8 mouse cellular contexts compared by ENCODE assay signal in genomic region chr5:139484185-139484814, GRCm38 (mm10). TPM values are rescaled to one million over a fixed set of nuclear protein-coding genes. Genes with fewer than 3 reads are reported as not detected.
DNase-seq lines count a peak whose midpoint lies in the region; ATAC-seq and TF ChIP-seq lines count a peak whose summit lies in the region.

Gene Zfand2a, minus strand, starts transcription at chr5:139484549.

- H3K27ac ChIP-seq in embryonic facial prominence, embryonic 13.5 days = peak within 1 kb of the TSS; percentile 77
- H3K27ac ChIP-seq in kidney, adult 2 months (ENCODE audit: insufficient read depth, low read depth, low read length) = peak within 1 kb of the TSS; percentile 92
- peak within 1 kb of the TSS; percentile 75 for H3K27ac ChIP-seq in limb, embryonic 12.5 days
- H3K27ac ChIP-seq in midbrain, embryonic 15.5 days = peak within 1 kb of the TSS; percentile 71
- H3K27ac ChIP-seq in spleen, adult 2 months (ENCODE audit: insufficient read depth, low read length) = peak within 1 kb of the TSS; percentile 90

- ATAC-seq in embryonic facial prominence, embryonic 13.5 days (ENCODE audit: insufficient number of reproducible peaks, insufficient read depth, low FRiP score, low TSS enrichment, low read depth) = peak; percentile 90
- peak; percentile 92 for ATAC-seq in limb, embryonic 12.5 days (ENCODE audit: insufficient number of reproducible peaks, insufficient read depth, low FRiP score, low TSS enrichment, low read depth)
- peak; percentile 97 for ATAC-seq in midbrain, embryonic 15.5 days (replicated peaks)

- peaks cover 13% of the 10 kb centered on the region for H3K4me1 ChIP-seq in embryonic facial prominence, embryonic 13.5 days
- H3K4me1 ChIP-seq in kidney, adult 2 months (ENCODE audit: control insufficient read depth, insufficient read depth, low read length) = no peaks in the 10 kb centered on the region; the same call in 1 of the 2 replicates
- H3K4me1 ChIP-seq in limb, embryonic 12.5 days (replicated peaks) = peaks cover 9% of the 10 kb centered on the region
- peaks cover 16% of the 10 kb centered on the region for H3K4me1 ChIP-seq in midbrain, embryonic 15.5 days
- H3K4me1 ChIP-seq in spleen, adult 2 months (ENCODE audit: control insufficient read depth, insufficient read depth, insufficient read length) = no peaks in the 10 kb centered on the region; the same call in 1 of the 2 replicates

- 1% methylated on average over 42 of the region's 42 CpGs for whole genome bisulfite sequencing in embryonic facial prominence, embryonic 13.5 days
- under 1% methylated on average over 42 of the region's 42 CpGs for WGBS in kidney, adult 2 months
- under 1% methylated on average over 42 of the region's 42 CpGs for WGBS in limb, embryonic 12.5 days
- WGBS in midbrain, embryonic 15.5 days = under 1% methylated on average over 42 of the region's 42 CpGs
- WGBS in spleen, adult 2 months = 1% methylated on average over 42 of the region's 42 CpGs

- H3K9ac ChIP-seq in embryonic facial prominence, embryonic 13.5 days = peak within 1 kb of the TSS; percentile 89
- peak within 1 kb of the TSS; percentile 78 for H3K9ac ChIP-seq in limb, embryonic 12.5 days (replicated peaks)
- H3K9ac ChIP-seq in midbrain, embryonic 15.5 days = peak within 1 kb of the TSS; percentile 79

- TF ChIP-seq POLR2A in kidney, adult 2 months (IDR thresholded peaks at IDR 0.05; ENCODE audit: low read depth, low read length) = peak; percentile 71
- peak; percentile 62 for TF ChIP-seq POLR2A in spleen, adult 2 months (IDR thresholded peaks at IDR 0.05; ENCODE audit: low read depth, low read length)

- peak within 1 kb of the TSS; percentile 88 for H3K4me2 ChIP-seq in embryonic facial prominence, embryonic 13.5 days
- peak within 1 kb of the TSS; percentile 90 for H3K4me2 ChIP-seq in limb, embryonic 12.5 days
- H3K4me2 ChIP-seq in midbrain, embryonic 15.5 days = peak within 1 kb of the TSS; percentile 69

- H3K36me3 ChIP-seq in embryonic facial prominence, embryonic 13.5 days = peaks cover 33% of the 10 kb centered on the region
- no peaks in the 10 kb centered on the region for H3K36me3 ChIP-seq in kidney, adult 2 months (ENCODE audit: control insufficient read depth, insufficient read depth, low read length)
- H3K36me3 ChIP-seq in limb, embryonic 12.5 days = peaks cover 32% of the 10 kb centered on the region
- H3K36me3 ChIP-seq in midbrain, embryonic 15.5 days (replicated peaks) = peaks cover 13% of the 10 kb centered on the region; the same call in 1 of the 2 replicates
- peaks cover 8% of the 10 kb centered on the region for H3K36me3 ChIP-seq in spleen, adult 2 months (ENCODE audit: control insufficient read depth, insufficient read depth, low read length)

- no peaks in the 10 kb centered on the region for H3K27me3 ChIP-seq in embryonic facial prominence, embryonic 13.5 days
- H3K27me3 ChIP-seq in kidney, adult 2 months (replicated peaks; ENCODE audit: control insufficient read depth, insufficient read depth, low read length) = no peaks in the 10 kb centered on the region
- no peaks in the 10 kb centered on the region for H3K27me3 ChIP-seq in limb, embryonic 12.5 days
- no peaks in the 10 kb centered on the region for H3K27me3 ChIP-seq in midbrain, embryonic 15.5 days (replicated peaks)
- H3K27me3 ChIP-seq in spleen, adult 2 months (ENCODE audit: control insufficient read depth, insufficient read depth, low read length) = no peaks in the 10 kb centered on the region

- H3K9me3 ChIP-seq in embryonic facial prominence, embryonic 13.5 days = peaks cover 6% of the 10 kb centered on the region; the same call in 1 of the 2 replicates
- peaks cover 9% of the 10 kb centered on the region; the same call in 1 of the 2 replicates for H3K9me3 ChIP-seq in limb, embryonic 12.5 days
- no peaks in the 10 kb centered on the region for H3K9me3 ChIP-seq in midbrain, embryonic 15.5 days

- peak within 1 kb of the TSS; percentile 97 for H3K4me3 ChIP-seq in embryonic facial prominence, embryonic 13.5 days
- H3K4me3 ChIP-seq in kidney, adult 2 months (ENCODE audit: insufficient read depth, low read depth, low read length) = peak within 1 kb of the TSS; percentile 90
- H3K4me3 ChIP-seq in limb, embryonic 12.5 days (replicated peaks) = peak within 1 kb of the TSS; percentile 90
- H3K4me3 ChIP-seq in midbrain, embryonic 15.5 days = peak within 1 kb of the TSS; percentile 86
- H3K4me3 ChIP-seq in spleen, adult 2 months (ENCODE audit: extremely low read depth, insufficient read depth, insufficient read length) = peak within 1 kb of the TSS; percentile 83

- no peak for TF ChIP-seq CTCF in kidney, adult 2 months (conservative IDR thresholded peaks at IDR 0.05; ENCODE audit: insufficient read depth, insufficient read length, low read depth, low read length)
- no peak for TF ChIP-seq CTCF in spleen, adult 2 months (IDR thresholded peaks at IDR 0.05; ENCODE audit: extremely low read depth, insufficient read depth, insufficient read length, insufficient replicate concordance)

- peak; percentile 98 for DNase-seq in 3134 (ENCODE audit: extremely low read depth, insufficient read length, low spot score)
- DNase-seq in adrenal gland, postnatal 36 days = peak; percentile 99
- DNase-seq in heart, adult 18-20 months = peak; percentile 99 to 100
- DNase-seq in kidney, adult 2 months = peak; percentile 100
- peak; percentile 99 to 100 for DNase-seq in spleen, adult 2 months (ENCODE audit: low read depth in 1 of 2, low spot score in 2 of 2)

RNA-seq across cellular contexts. Expression of gene Zfand2a, which starts in this region (rescaled TPM):
- total RNA-seq in adrenal gland, postnatal 36 days (2021) = 10 to 100 TPM; 28.6 to 34.9 TPM
- polyA plus RNA-seq in embryonic facial prominence, embryonic 13.5 days (2015; fragmentation: Nextera tagmentation; extraction: Ambion mirVana) = 10.5 and 12.2 TPM in 2 replicates
- total RNA-seq in heart, adult 18-20 months (2021) = 10 to 100 TPM; 15.8 to 20.1 TPM
- 11.8 and 12.4 TPM in 2 replicates for polyA plus RNA-seq in kidney, adult 2 months (2012; rRNA removed)
- 8.1 and 10.9 TPM in 2 replicates for polyA plus RNA-seq in limb, embryonic 12.5 days (2016; fragmentation: Nextera tagmentation; extraction: Ambion mirVana)
- polyA plus RNA-seq in midbrain, embryonic 15.5 days (2015; fragmentation: Nextera tagmentation; extraction: Ambion mirVana) = 22.7 and 24.2 TPM in 2 replicates
- polyA plus RNA-seq in spleen, adult 2 months (2012; rRNA removed) = 6.6 and 7.5 TPM in 2 replicates

Comparison
In these comparisons a context has a peak if more than half of its experiments do, and no peak if none do; other contexts are left out.
1. Peak in every context shown above with its lines: DNase-seq, ATAC-seq, H3K4me3 ChIP-seq and H3K27ac ChIP-seq.